Mouse (Mus musculus) brown adipose tissue, adult 24 weeks (tissue): Measurements from ENCODE around the gene Ano1. TPM values are rescaled to one million over a fixed set of nuclear protein-coding genes. Genes with fewer than 3 reads are reported as not detected.

Experiments used
- H3K27ac ChIP-seq: fragments of 200-500 bp; replicated peaks from 2 replicates; pipeline ENCODE4 v1.5.1; 2012; ENCODE audit warnings: low read depth, mild to moderate bottlenecking, low read length
- H3K4me1 ChIP-seq: fragments of 200-500 bp; 2 replicates; pipeline ENCODE4 v1.6.1; 2012; ENCODE audit warnings: low read length, mixed read lengths; ENCODE audit not compliant: control insufficient read depth, insufficient read depth, insufficient read length
- H3K4me3 ChIP-seq: fragments of 200-500 bp; 2 replicates; pipeline ENCODE4 v1.5.1; 2012; ENCODE audit warnings: low read depth, mild to moderate bottlenecking, low read length, moderate library complexity; ENCODE audit not compliant: insufficient read depth
- polyA plus RNA-seq: library from polyadenylated mRNA; stranded (reverse); fragments of >200 nt; gene quantifications from 2 replicates; pipeline ENCODE4 v1.2.4, GENCODE M21; 2012; ENCODE audit not compliant: missing spikeins, insufficient read depth, insufficient read length

Gene Ano1
- polyA plus RNA-seq, 1 experiment, result 18.2 TPM

DNA sequence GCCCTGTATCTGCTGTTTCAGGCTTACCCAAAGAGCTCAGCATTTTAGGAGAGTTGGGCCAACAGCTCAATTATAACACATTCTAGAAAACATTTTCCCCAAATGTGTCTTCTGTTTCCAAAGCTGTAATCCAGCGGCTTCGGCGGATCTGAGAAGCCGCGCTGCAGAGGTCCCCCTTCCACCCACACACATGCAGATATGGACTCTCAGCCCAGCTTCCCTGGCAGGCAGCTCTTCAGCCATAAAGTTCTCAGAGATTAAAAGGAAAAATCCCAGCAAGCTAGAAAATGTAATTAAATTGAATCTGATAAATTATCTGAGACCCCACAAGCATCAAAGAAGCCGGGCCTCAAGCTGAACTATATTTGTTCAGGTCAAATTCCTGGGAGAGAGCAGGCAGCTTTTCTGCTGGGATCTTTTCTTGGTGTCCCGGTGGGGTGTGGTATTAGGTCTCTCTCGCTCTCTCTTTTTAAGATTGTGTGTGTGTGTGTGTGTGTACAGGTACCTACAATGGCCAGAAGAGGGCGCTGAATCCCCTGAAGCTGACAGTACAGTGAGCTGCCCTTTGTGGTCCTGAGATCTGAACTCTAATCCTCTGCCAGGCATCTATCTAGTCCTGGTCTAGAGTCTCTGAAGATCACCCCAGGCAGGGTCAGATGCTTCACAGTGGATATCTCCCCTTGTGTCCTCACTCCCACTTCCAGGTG, 95.4 kb downstream of the Ano1 start:
- Histone ChIP-seq H3K4me3 (no peak overlapping the region), H3K27ac (no peak overlapping the region), H3K4me1 (no peaks in the 10 kb centered on the region; the same call in 1 of the 2 replicates)

DNA sequence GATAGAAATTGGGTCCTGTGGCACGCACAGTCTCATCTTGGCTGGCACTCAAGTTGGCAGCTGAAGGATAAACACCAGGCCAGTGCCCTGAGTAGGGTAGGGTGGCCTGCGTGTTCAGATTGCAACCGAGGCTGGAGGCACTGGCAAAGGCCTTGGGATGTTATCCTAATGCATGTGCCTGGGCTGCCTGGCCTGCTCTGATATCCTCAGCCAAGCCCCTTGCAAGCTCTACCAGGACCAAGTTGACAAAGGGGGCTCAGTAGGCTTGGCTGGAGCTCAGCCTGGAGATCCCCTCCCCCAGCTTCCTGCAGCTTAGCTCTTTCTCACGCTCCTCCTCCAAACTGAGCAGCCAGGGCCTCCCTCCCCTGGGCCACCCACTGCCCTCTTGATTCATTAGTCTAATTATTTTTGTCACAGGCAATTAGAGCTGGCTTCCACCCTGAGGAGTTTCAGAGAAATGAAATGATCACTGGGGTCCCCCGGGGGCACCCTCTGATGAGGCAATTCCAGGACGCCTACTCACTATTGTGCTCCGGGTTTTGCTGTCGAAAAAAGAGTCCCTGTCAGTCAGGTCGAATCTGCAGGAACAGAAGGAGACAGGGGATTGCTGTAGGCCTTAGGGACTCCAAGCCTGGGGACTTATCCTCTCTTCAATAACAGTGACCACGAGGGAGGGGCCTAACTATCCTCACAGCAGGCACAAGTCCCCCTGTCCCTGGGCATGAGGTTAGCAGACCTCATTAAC, 97.9 kb downstream of the Ano1 start:
- Histone ChIP-seq H3K4me3 (no peak overlapping the region), H3K27ac (no peak overlapping the region)

DNA sequence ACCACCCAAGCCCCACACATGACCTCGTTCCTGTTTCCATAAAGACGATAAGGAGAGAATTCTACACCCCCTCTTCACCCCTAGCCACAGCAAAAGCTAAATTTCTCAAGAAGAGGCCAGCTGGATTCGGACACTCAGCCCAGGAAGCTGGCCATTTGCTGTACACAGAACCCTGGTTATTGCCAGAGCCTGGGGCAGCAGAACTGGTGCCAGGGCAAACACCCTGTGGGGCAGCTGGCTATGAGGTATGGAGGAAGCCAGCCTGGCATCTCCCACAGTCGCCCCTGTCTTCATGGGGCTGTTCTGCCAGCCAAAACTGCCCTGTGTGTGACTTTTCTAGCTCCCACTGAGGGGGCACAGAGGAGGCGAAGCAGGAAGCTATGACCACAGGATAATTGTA, 104.2 kb downstream of the Ano1 start:
- H3K27ac ChIP-seq, result no peak overlapping the region; the same call in 1 of the 2 replicates
- H3K4me3 ChIP-seq, result no peak overlapping the region
- H3K4me1 ChIP-seq, result no peaks in the 10 kb centered on the region

More for the DNA sequence above, 97.9 kb downstream of the Ano1 start:
- no peaks in the 10 kb centered on the region; the same call in 1 of the 2 replicates for H3K4me1 ChIP-seq

DNA sequence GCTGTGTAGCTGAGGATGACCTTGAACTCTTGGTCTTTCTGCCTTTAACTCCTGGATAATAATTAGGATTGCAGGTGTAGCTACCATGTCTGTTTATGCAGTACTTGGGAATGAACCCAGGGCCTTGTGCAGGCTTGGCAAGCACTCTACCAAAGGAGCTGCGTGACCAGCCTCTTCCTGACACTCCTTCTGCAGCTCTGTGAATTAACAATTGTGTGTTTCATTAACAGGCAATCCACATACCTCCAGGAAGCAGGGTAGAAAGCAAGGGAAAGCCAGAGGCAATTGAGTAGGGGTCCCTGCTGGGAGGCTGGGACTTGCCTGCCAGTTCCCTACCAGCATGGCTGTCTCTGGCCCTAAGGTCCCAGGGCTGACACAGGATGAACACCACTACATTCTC, 111.0 kb downstream of the Ano1 start:
- H3K27ac ChIP-seq, result no peak overlapping the region
- H3K4me1 ChIP-seq, result peaks cover 3% of the 10 kb centered on the region; the same call in 1 of the 2 replicates
- no peak overlapping the region for H3K4me3 ChIP-seq

GRCm38 (mm10) chr7:144636000-144636399, 115.8 kb downstream of the Ano1 start:
- no peak overlapping the region for H3K4me3 ChIP-seq
- H3K27ac ChIP-seq, result peak overlapping the region; percentile 98
- peaks cover 24% of the 10 kb centered on the region; the same call in 1 of the 2 replicates for H3K4me1 ChIP-seq

GRCm38 (mm10) chr7:144634875-144635274, 116.9 kb downstream of the Ano1 start:
- peak overlapping the region; percentile 98 for H3K27ac ChIP-seq
- H3K4me1 ChIP-seq, result peaks cover 24% of the 10 kb centered on the region; the same call in 1 of the 2 replicates
- no peak overlapping the region for H3K4me3 ChIP-seq

DNA sequence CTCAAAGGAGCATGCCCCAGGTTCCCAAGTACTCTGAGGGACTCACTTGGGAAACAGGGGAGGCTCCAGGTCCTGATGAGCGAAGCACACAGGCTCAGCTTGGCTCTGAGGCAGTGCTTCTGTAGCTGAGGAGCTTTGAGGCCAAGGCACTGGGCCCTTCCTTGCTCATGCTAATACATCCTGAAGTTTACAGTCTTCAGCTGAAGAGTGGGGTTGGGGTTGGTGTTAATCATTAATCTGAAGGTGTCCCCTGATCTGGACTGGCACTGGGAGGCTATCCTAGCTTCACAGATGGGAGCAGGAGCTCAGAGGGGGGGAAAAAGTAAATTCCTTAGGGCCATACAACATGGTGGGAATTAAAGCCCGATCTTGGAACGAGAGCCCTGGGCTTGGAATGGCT, 117.3 kb downstream of the Ano1 start:
- Histone ChIP-seq H3K27ac (peak overlapping the region; percentile 96), H3K4me1 (peaks cover 24% of the 10 kb centered on the region; the same call in 1 of the 2 replicates), H3K4me3 (no peak overlapping the region)

- no peak overlapping the region for H3K27ac ChIP-seq
- no peak overlapping the region for H3K4me3 ChIP-seq
- H3K4me1 ChIP-seq, result peaks cover 24% of the 10 kb centered on the region; the same call in 1 of the 2 replicates
Observed at GRCm38 (mm10) chr7:144632321-144632720, 119.5 kb downstream of the Ano1 start.

DNA sequence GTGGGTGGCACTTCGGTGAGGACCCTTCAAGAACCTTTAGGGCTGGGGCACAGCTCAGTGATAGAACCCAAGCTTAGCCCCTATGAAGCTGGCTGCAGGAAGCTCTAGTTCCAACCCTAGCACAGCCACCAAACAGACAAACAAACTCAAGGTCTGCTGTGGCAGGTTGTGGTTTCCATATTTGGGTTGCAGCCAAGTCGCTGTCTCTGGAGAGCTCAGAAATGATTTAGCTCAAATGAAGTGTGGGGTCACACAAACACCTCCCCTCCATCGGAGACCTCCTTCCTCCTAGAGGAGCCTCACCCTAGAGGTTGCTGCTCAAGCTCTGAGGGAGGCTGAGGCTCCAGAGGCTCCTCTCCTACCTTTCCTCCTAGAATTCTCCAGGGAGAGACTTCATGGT, 121.2 kb downstream of the Ano1 start:
- H3K27ac ChIP-seq, result no peak overlapping the region
- H3K4me3 ChIP-seq, result no peak overlapping the region
- peaks cover 19% of the 10 kb centered on the region; the same call in 1 of the 2 replicates for H3K4me1 ChIP-seq

- Histone ChIP-seq H3K27ac (no peak overlapping the region), H3K4me3 (no peak overlapping the region), H3K4me1 (peaks cover 2% of the 10 kb centered on the region; the same call in 1 of the 2 replicates)
Observed at GRCm38 (mm10) chr7:144628334-144628915, 123.3 kb downstream of the Ano1 start.

DNA sequence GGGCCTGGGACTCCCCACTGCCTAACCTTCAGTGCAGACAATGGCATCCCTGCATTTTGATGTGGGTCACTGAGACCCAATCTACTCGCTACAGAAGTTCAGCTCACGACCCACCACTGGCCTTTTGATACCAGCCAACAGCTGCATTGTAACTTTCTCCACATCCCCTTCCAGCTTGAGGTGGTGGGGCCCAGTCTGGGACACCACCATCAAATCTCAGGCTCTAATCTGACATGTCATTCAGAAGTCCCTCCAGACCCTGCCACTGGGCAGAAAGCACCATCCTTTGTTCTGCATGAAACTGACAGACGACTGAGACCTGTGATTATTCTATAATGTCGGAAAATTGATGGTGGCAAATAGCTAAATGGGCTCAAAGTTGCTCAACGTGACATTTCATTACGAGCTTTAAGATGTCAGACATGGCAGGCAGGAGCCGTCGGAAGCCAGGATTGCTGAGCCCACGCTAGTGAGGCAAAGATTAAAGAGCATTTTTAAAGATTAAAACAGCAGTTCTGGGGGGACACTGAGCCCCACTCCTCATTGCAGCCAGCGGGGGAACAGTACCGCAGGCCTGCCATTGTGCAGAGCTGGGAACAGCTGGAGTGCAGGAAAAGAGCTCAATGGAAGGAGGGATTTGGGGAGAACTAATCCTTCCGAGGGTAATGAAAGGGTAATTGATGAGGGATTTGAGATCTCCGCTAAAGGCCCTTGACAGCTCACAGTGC, 124.0 kb downstream of the Ano1 start:
- no peak overlapping the region for H3K4me3 ChIP-seq
- no peaks in the 10 kb centered on the region; the same call in 1 of the 2 replicates for H3K4me1 ChIP-seq
- H3K27ac ChIP-seq, result no peak overlapping the region

- Histone ChIP-seq H3K27ac (0 out of 2 replicates have a peak overlapping the region, but pooled peaks have one; percentile 41), H3K4me1 (no peaks in the 10 kb centered on the region), H3K4me3 (no peak overlapping the region)
Observed at GRCm38 (mm10) chr7:144626042-144626441, 125.7 kb downstream of the Ano1 start.

DNA sequence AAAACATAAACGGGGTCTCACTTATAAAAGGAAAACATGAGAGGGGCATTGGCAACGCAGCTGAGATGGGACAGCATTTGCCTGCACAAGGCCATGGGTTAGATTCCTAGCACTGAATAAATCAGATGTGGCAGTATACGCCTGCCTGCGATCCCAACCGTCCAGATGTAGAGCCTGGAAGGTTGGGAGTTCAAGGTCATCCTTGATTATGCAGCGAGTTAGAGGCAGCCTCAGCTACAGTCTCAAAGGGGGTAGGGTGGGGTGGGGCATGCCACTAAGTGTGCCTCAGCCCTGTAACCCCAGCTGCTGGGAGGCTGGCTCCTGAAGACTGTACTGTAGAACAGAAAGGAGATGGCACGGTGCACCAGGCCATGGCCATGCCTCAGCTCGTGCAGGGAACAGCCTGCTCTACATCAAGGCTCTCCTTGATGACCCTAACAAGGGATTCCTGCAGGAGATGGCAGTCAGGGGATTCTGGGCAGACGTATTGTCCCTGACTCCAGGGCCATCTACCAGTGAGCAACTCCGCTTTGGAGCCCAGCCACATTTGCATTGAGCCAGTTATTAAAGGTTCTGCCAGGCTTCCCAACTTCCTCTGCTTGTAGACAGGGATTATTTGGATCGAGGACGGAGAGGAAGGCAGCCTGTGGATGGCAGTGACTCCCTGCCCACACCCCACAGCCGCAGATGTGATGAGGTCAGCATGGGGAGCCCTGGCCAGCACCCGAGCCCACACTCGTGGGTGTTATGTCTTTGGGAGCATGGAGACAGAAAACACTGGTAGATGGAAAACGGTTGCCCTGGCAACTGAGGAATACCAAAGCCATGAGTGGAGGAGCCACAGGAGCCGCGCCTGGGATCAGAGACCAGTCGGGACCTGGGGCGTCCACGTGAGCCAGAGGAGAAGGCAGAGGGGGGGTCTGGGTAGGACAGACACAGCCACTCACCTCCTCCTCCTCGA, 130.8 kb downstream of the Ano1 start:
- Histone ChIP-seq H3K27ac (no peak overlapping the region), H3K4me1 (0 out of 2 replicates have a peak, but pooled peaks cover 3% of the 10 kb centered on the region), H3K4me3 (no peak overlapping the region)

DNA sequence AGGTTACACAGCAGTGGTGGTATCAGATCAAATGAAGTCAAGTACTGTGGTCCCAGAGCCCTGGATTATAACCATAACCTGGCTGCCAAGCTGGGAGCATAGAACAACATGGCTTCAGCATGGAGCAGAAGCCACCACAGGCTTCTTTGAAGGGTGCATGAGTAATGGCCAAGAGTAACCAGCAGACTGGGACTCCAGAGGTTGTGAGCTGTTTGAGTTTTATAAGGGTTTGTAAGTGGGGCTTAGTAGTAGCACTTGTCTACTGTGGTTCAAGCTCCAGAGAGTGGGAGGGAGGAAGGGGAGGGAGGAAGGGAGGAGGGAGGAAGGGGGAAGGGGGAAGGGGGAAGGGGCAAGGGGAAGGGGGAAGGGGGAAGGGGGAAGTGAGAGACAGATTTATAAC, 131.5 kb downstream of the Ano1 start:
- no peak overlapping the region for H3K27ac ChIP-seq
- no peak overlapping the region for H3K4me3 ChIP-seq
- peaks cover 8% of the 10 kb centered on the region for H3K4me1 ChIP-seq
